Mouse (Mus musculus) ES-Bruce4 (cell line): ENCODE data around the gene Snd1.

Experiments
- CTCF ChIP-seq: IDR thresholded peaks from one replicate; pipeline ENCODE4 v1.8.1; 2011; ENCODE audit warnings: low read depth, low read length
- EP300 ChIP-seq: IDR thresholded peaks from 2 replicates; pipeline ENCODE4 v1.6.1; 2011; ENCODE audit warnings: low read depth, low read length; ENCODE audit not compliant: insufficient read depth
- POLR2A ChIP-seq: IDR thresholded peaks from one replicate; pipeline ENCODE4 v1.8.1; 2011; ENCODE audit warnings: low read length; ENCODE audit not compliant: insufficient read depth

DNA sequence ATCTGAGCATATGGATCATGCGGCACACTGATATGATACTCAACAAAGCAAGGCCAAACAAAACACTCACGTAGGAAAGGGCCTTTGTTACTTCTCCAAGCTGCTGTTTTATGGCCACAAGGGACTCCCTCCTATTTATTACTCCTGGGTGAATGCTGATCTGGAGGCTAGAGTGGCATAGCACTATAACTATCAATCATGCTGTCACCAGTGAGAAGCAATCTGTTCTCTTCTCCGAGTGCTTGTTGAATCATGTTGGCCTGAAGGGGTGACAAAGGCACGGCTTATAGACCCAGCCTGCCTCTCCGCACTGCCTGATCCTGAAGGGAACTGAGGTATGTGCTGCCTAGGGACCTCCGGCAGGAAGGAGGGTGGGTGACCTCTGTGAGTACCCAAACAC is 10.3 kb upstream of the Snd1 start:
- TF ChIP-seq CTCF (no peak), POLR2A (no peak), EP300 (no peak)
